Mouse (Mus musculus): Measurements from ENCODE around the gene BC028528.
"Not testable (repeated sequence)": the region's sequence is repeated elsewhere in the genome, so short reads cannot be mapped to it uniquely, and the experiment has no call there.

The BC028528 gene

DNA sequence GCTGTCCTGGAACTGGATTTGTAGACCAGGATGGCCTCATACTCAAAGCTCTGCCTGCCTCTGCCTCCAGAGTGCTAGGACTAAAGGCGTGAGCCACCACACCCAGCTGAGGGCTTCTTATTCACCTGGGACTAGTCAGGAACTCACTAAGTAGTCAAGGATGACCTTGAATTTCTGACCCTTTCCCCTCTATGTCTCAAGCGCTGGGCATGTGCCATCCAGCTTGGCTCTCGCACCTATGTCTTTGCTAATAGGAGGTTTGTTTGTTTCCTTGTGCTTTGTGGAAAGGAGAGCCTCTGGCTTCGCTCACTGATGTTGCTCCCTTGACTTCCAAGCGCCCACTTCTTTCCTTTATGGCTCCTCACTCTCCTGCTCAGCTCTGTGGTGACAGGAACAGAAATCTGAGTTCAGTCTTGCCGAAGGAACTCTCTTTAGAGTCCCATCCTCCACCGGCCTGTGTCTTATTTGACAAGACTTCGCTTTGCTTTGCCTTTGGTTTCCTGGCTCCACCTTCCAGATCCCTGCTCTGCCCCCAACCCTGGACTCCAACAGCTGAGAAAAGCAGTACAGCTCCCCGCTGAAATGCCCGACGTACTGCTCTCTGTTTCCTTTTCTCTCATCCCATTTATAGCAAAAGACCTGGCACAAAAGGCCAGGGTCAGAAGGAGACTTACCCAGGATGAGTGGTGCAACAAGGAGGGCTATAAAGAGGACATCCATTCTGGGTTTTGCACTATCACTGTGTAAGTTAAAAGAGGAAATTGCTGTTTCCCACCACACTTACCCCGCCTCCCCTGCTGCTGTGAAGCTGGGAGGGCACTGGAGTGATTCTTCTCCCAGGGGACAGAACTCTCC lies at the start of gene BC028528:
Gene BC028528 (minus strand): TSS at position 795 of the 855 bp plus-strand sequence.
- in situ Hi-C loops (cut with MboI; ENCODE audit: unreplicated experiment in 2 of 2), result no loop called here

GRCm38 (mm10) chr3:95938835-95939234 lies 47.0 kb upstream of the BC028528 start:
- in situ Hi-C loops (cut with MboI; ENCODE audit: unreplicated experiment in 2 of 2), result loop anchor here in 1 of 2 experiments (10.0 kb wide), 1 partner anchor 116 kb away; the partner anchor contains the start of gene Vps45

DNA sequence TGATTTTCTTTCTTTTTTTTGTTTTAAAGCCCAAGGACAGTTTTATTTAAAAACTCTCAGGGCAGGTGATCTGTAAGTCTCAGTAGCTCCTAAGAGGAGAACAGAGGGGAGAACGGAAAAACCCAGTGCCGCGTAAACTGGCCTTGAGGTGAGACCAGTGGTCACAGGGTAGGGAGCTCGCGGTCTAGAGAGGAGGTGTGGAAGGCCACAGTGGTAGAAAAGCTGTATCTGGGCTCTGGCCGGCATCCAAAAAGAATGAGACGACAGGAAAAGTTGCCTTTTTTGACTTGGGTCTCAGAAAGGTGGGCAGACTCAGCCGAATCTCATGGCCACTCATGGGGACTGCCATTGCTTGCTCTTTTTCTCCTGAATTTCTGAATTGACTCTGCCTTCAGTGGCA lies 46.4 kb upstream of the BC028528 start:
- in situ Hi-C loops (cut with MboI; ENCODE audit: unreplicated experiment in 2 of 2), result loop anchor here in 1 of 2 experiments (10.0 kb wide), 1 partner anchor 117 kb away; the partner anchor contains the start of gene Vps45

DNA sequence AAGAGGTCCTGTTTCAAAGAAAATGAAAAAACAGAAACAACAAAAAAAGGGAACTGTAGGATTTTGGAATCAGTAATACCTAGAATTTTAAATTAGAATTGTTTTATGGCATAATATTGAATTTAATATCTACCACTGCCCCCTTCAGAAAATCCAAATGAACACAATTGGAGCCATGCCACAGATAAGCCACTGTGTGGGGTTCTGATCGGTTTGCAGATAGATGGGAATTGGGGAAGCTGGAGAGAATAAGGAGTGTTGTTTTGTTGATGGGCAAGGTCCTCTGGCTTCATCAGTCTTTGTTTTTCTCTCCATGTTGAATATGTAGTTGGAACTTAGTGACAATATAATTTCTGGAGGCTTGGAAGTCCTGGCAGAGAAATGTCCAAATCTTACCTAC lies 42.6 kb upstream of the BC028528 start:
- in situ Hi-C loops (cut with MboI; ENCODE audit: unreplicated experiment in 2 of 2), result loop anchor here in 1 of 2 experiments (10.0 kb wide), 1 partner anchor 120 kb away; the partner anchor contains the start of gene Vps45

- in situ Hi-C loops (cut with MboI; ENCODE audit: unreplicated experiment in 2 of 2), result loop anchor here in 1 of 2 experiments (10.0 kb wide), 1 partner anchor 122 kb away; the partner anchor contains the start of gene Vps45
Measured at GRCm38 (mm10) chr3:95933111-95933750, 41.4 kb upstream of the BC028528 start.

DNA sequence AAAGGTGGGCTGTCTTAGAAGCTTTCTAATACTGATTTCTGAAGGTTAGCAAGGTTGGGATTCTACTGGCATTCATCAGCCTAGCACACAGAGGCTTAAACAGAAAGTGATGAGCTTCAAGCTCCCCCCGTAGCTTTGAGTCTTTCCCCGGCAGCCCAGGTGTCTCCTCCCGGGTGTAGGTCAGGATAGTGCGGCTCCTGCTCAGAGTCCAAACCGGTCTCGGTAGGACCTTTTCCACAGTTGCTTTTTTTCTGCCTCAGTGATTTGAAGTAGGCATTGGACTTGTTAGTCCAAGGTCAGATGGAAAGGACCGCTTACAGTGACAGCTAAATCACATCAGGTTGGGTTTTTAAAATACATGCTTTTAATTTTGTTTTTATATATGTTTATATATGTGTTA lies 40.8 kb upstream of the BC028528 start:
- in situ Hi-C loops (cut with MboI; ENCODE audit: unreplicated experiment in 2 of 2), result loop anchor here in 1 of 2 experiments (10.0 kb wide), 1 partner anchor 122 kb away; the partner anchor contains the start of gene Vps45

- in situ Hi-C loops (cut with MboI; ENCODE audit: unreplicated experiment in 2 of 2), result loop anchor here in 1 of 2 experiments (10.0 kb wide), 1 partner anchor 123 kb away; the partner anchor contains the start of gene Vps45
Measured at GRCm38 (mm10) chr3:95932157-95932556, 40.4 kb upstream of the BC028528 start.

DNA sequence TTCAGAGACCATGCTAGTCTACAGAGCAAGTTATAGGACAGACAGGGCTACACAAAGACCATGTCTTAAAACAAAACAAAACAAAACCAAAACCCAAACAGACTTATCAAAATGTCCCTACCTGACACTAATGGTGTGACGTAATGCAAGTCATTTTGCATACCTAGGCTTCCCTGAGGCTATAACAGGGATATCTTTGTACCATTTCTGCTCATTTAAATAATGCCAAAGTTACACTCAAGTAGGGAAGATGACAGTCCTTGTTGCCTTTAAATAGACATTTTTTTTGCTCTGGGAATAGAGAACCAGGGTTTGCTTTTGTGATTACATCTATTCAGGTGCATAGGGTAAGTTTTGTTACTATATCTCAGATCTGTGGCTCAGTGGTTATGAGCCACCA lies 39.7 kb upstream of the BC028528 start:
- in situ Hi-C loops (cut with MboI; ENCODE audit: unreplicated experiment in 2 of 2), result loop anchor here in 1 of 2 experiments (10.0 kb wide), 1 partner anchor 123 kb away; the partner anchor contains the start of gene Vps45

- in situ Hi-C loops (cut with MboI; ENCODE audit: unreplicated experiment in 2 of 2), result loop anchor here in 1 of 2 experiments (10.0 kb wide), 1 partner anchor 124 kb away; the partner anchor contains the start of gene Vps45
Measured at GRCm38 (mm10) chr3:95930471-95930789, 38.6 kb upstream of the BC028528 start.

DNA sequence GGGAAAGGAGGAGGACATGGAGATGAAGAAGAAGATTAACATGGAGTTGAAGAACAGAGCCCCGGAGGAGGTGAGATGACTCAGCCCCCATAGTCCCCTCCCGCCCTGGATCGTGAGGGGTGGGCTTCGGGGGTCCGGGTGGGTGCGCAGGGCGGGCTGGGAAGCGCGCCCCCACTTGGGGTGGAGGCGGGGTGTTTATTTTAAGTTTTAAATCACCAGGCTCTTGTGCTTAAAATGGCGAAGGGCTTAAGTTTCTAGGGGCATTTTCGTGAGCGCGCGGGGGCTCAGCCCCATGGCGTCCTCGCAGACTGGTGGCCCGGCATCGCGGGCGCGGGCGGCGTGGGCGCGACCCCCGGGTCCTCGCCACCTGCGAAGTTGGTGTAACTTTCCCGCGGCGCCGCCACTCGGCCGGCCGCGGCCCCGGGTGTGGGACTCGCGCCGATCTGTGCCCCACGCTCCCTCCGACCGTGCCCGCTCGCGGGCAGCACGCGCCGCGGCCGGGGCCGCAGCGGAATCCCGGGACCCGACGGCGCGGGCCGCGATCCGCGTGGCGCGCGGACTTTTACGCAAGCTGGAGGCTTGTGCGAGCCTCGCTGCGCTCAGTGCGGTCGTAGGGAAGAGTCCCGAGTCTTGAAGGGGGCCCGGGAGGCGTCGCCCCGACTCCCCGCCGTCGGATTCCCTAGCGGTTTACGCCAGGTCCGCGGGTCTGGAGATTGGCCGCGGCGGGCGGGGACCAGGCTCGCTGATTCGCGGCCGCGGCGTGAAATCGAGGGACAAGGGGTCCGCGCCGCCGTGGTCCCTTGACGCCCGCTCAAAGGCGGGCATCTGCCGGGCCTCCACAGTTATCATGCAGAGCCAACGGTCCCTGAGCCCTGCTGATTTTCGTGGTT lies 38.0 kb upstream of the BC028528 start:
- in situ Hi-C loops (cut with MboI; ENCODE audit: unreplicated experiment in 2 of 2), result loop anchor here in 1 of 2 experiments (10.0 kb wide), 1 partner anchor 125 kb away; the partner anchor contains the start of gene Vps45

DNA sequence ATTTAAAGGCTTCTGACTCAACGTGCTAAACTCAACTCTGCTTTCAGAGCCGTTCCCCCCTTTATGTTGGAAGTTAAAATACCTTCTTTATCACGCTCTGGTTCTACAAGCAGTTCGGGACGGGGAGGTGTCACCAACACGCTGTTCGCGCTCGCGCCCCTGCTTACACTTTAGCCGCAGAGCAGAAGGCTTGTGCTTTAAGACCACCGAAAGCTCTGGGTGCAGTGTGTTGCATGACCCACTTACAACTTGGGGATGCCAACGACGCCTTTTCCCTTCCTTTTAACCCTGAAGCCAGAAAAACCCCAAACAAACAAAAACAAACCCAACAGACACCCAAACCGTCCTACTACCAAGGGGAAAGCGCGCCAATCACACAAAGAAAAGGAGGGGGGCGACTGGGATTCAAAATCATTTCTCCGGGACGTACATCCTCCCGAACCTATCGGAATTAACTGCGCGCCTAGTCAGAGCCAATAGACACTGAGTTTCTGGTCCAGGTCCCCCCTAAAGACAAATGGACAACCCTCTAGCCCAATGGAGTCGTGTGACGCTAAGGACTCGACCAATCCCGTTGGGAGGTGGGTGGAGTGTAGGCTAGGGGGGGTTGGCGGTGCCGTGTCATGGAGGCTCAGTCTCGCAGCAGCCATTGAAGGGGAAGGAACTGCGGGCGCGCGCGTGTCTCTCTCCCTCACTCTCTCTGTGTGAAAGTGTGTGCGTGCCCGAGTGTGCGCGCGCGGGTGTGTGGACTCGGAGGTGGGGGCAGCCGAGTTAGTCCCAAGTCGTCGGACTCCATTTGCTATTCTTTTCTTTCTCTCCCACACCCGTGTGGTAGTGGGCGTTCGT lies 37.1 kb upstream of the BC028528 start, which contains the start of gene Anp32e:
Gene Anp32e (plus strand): TSS at position 589 of the 846 bp plus-strand sequence.
- in situ Hi-C loops (cut with MboI; ENCODE audit: unreplicated experiment in 2 of 2), result no loop called here

- in situ Hi-C loops (cut with MboI; ENCODE audit: unreplicated experiment in 2 of 2), result no loop called here
Measured at GRCm38 (mm10) chr3:95928261-95928657, 36.5 kb upstream of the BC028528 start.

DNA sequence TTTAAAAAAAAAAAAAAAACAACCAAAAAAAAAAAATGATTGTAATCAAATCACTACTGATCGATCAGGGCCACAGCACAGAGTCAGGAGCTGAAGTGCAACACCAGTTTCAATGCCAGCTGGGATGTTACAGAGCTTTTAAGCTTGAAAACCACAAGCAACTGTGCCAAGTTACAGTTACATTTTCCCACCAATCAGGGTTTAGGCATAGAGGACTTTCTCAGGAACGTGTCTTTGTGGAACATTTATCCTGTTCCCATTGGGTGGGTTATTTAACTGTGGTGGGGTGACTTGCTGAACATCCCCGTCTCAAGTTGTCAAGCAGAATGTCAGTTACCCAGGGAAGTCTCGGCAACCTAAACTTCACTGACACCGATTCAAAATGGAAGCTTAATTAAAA lies 33.3 kb upstream of the BC028528 start:
- in situ Hi-C loops (cut with MboI; ENCODE audit: unreplicated experiment in 2 of 2), result no loop called here

DNA sequence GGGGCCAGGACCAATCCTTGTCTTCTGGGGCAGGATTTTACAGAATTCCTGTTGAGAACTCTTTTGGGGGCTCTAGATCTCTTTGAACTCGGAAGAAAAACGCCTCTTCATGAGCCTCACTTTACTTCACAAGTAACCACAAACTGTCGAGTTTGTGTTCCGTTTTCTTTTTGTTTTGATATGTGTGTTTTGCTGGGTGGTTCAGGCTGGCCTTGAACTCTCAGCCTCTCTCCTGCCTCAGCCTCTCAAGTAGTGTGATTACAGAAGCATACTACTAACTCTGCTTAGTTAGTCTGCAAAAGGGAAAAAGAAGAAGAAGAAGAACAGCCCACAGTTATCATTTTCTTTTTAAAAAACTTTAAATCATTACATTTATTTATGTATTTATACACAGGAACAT lies 32.4 kb upstream of the BC028528 start:
- in situ Hi-C loops (cut with MboI; ENCODE audit: unreplicated experiment in 2 of 2), result no loop called here

- in situ Hi-C loops (cut with MboI; ENCODE audit: unreplicated experiment in 2 of 2), result not testable (repeated sequence)
Measured at GRCm38 (mm10) chr3:95923429-95923828, 31.6 kb upstream of the BC028528 start.

- in situ Hi-C loops (cut with MboI; ENCODE audit: unreplicated experiment in 2 of 2), result not testable (repeated sequence)
Measured at GRCm38 (mm10) chr3:95920532-95920931, 28.7 kb upstream of the BC028528 start.

DNA sequence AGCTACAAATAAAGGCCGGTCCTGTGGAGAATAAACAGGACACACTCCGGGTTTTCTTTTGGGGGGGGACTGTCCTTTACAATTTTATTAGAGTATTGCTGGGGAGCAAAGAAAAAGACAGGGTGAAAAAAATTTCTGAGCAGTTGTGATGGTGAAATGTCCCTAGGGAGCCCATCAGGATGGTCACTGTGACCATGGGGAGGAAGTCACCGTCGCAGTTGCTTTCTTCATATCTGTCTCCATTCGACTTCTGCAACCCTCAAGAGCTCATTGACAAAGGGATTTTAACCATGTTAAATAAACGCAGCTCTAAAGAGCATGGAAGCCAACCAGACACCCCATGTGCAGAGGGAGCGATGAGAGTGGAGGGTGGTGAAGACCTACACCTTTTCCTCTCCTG lies 25.0 kb upstream of the BC028528 start:
- in situ Hi-C loops (cut with MboI; ENCODE audit: unreplicated experiment in 2 of 2), result loop anchor here in 1 of 2 experiments (10.0 kb wide), 1 partner anchor 52 kb away; no protein-coding TSS in a partner anchor

- in situ Hi-C loops (cut with MboI; ENCODE audit: unreplicated experiment in 2 of 2), result loop anchor here in 1 of 2 experiments (10.0 kb wide), 1 partner anchor 50 kb away; no protein-coding TSS in a partner anchor
Measured at GRCm38 (mm10) chr3:95914706-95915105, 22.9 kb upstream of the BC028528 start.

DNA sequence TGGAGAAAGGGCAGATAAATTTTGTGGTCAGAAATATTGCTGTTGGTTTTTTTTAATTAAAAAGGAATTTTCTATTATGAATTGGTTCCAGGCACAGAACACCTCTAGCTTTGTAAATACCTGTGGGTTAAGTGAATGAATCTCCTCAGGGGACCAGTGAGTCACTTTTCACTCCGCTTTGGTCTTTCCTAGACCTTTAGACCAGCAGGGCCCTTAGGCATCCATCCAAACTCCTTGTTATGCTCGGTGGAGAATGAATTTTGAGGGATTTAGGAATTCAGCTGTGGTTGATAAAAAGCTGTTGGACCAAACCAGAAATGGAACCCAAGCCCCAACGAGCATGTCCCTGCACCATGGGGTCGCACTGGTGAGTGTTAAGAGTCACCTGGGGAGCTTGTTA lies 15.8 kb upstream of the BC028528 start:
- in situ Hi-C loops (cut with MboI; ENCODE audit: unreplicated experiment in 2 of 2), result loop anchor here in 1 of 2 experiments (5.0 kb wide), 1 partner anchor 40 kb away; no protein-coding TSS in a partner anchor

Measured in v-Abl transformed pro-B cells (cell line).